Mouse (Mus musculus) forebrain, embryonic 16.5 days (tissue): ENCODE data around the gene Gmcl1. TPM values are rescaled to one million over a fixed set of nuclear protein-coding genes. Genes with fewer than 3 reads are reported as not detected.

Source experiments
- ATAC-seq: fragments of 200-750 bp; cut with Nextera tagmentation; 2 replicates; pipeline ENCODE4 v1.8.0; 2017; ENCODE audit warnings: mild to moderate bottlenecking, moderate library complexity
- H3K27ac ChIP-seq: fragments of 300-500 bp; sonication (generic); 2 replicates; pipeline ENCODE4 v1.5.1; 2014; ENCODE audit warnings: low read length, control low read depth
- H3K27me3 ChIP-seq: fragments of 300-500 bp; sonication (generic); replicated peaks from 2 replicates; pipeline ENCODE4 v1.6.1; 2014; ENCODE audit warnings: low read length; ENCODE audit not compliant: control insufficient read depth, insufficient read depth
- H3K36me3 ChIP-seq: fragments of 300-500 bp; sonication (generic); 2 replicates; pipeline ENCODE4 v1.6.1; 2014; ENCODE audit not compliant: control insufficient read depth, insufficient read depth
- H3K4me1 ChIP-seq: fragments of 300-500 bp; sonication (generic); replicated peaks from 2 replicates; pipeline ENCODE4 v1.6.1; 2014; ENCODE audit warnings: low read length; ENCODE audit not compliant: control insufficient read depth, insufficient read depth
- H3K4me2 ChIP-seq: fragments of 300-500 bp; sonication (generic); 2 replicates; pipeline ENCODE4 v1.6.1; 2014; ENCODE audit warnings: mild to moderate bottlenecking, low read length, control low read depth
- H3K4me3 ChIP-seq: fragments of 300-500 bp; sonication (generic); replicated peaks from 2 replicates; pipeline ENCODE4 v1.5.1; 2014; ENCODE audit warnings: mild to moderate bottlenecking, low read length, control low read depth
- H3K9ac ChIP-seq: fragments of 300-500 bp; sonication (generic); replicated peaks from 2 replicates; pipeline ENCODE4 v1.6.1; 2014; ENCODE audit warnings: low read depth, low read length, control low read depth
- H3K9me3 ChIP-seq: fragments of 300-500 bp; sonication (generic); 2 replicates; pipeline ENCODE4 v1.6.1; 2016; ENCODE audit warnings: low read length; ENCODE audit not compliant: control insufficient read depth
- WGBS: fragments of 180-500 bp; shearing (Covaris S2); extraction: QIAGEN DNeasy Blood & Tissue Kit; methylation state at CpG from one replicate; pipeline ENCODE4 v1.1.7; 2014; 5-methylcytosine and 5-hydroxymethylcytosine counted together
- polyA plus RNA-seq: library from polyadenylated mRNA; unstranded; fragments of >200 nt; fragmentation: Nextera tagmentation; extraction: Ambion mirVana; gene quantifications from 2 replicates; pipeline ENCODE4 v1.2.1, GENCODE M21; 2015

Gene Gmcl1
- polyA plus RNA-seq, 1 experiment from 2014 or later = 41.9 TPM

- 75% methylated on average over 9 of the region's 9 CpGs for WGBS
- H3K9ac ChIP-seq = no peak overlapping the region
- ATAC-seq = no peak
These were observed 78.8 kb downstream of the Gmcl1 start for GRCm38 (mm10) chr6:86654270-86654916.

GRCm38 (mm10) chr6:86653026-86653425 is 80.2 kb downstream of the Gmcl1 start:
- Histone ChIP-seq H3K4me2 (no peak overlapping the region), H3K9me3 (no peaks in the 10 kb centered on the region), H3K4me3 (no peak overlapping the region), H3K9ac (no peak overlapping the region), H3K4me1 (no peaks in the 10 kb centered on the region), H3K27ac (no peak overlapping the region), H3K27me3 (no peaks in the 10 kb centered on the region), H3K36me3 (peaks cover 18% of the 10 kb centered on the region)
- WGBS = 87% methylated on average over 6 of the region's 6 CpGs
- ATAC-seq = no peak

More at GRCm38 (mm10) chr6:86654270-86654916, 78.8 kb downstream of the Gmcl1 start:
- H3K36me3 ChIP-seq = peaks cover 14% of the 10 kb centered on the region
- H3K4me2 ChIP-seq = no peak overlapping the region
- no peak overlapping the region for H3K4me3 ChIP-seq
- H3K4me1 ChIP-seq = no peaks in the 10 kb centered on the region
- no peak overlapping the region for H3K27ac ChIP-seq
- H3K9me3 ChIP-seq = no peaks in the 10 kb centered on the region
- H3K27me3 ChIP-seq = no peaks in the 10 kb centered on the region

GRCm38 (mm10) chr6:86646143-86646542 is 87.0 kb downstream of the Gmcl1 start:
- Histone ChIP-seq H3K27ac (no peak overlapping the region), H3K9ac (no peak overlapping the region), H3K4me1 (no peaks in the 10 kb centered on the region), H3K27me3 (no peaks in the 10 kb centered on the region), H3K4me3 (no peak overlapping the region), H3K4me2 (no peak overlapping the region), H3K36me3 (peaks cover 11% of the 10 kb centered on the region), H3K9me3 (no peaks in the 10 kb centered on the region)
- ATAC-seq = no peak
- WGBS = 83% methylated on average over 7 of the region's 7 CpGs

GRCm38 (mm10) chr6:86645551-86645950 is 87.6 kb downstream of the Gmcl1 start:
- Histone ChIP-seq H3K27me3 (no peaks in the 10 kb centered on the region), H3K27ac (no peak overlapping the region), H3K4me2 (no peak overlapping the region), H3K4me1 (no peaks in the 10 kb centered on the region), H3K36me3 (peaks cover 11% of the 10 kb centered on the region), H3K4me3 (no peak overlapping the region), H3K9me3 (no peaks in the 10 kb centered on the region), H3K9ac (no peak overlapping the region)
- ATAC-seq = no peak
- 81% methylated on average over 4 of the region's 4 CpGs for whole genome bisulfite sequencing

GRCm38 (mm10) chr6:86644775-86645400 is 88.3 kb downstream of the Gmcl1 start:
- no peak for ATAC-seq
- peaks cover 10% of the 10 kb centered on the region for H3K36me3 ChIP-seq
- H3K4me3 ChIP-seq = no peak overlapping the region
- no peak overlapping the region for H3K27ac ChIP-seq
- no peaks in the 10 kb centered on the region for H3K4me1 ChIP-seq
- WGBS = 85% methylated on average over 3 of the region's 3 CpGs
- no peaks in the 10 kb centered on the region for H3K27me3 ChIP-seq
- no peak overlapping the region for H3K9ac ChIP-seq
- H3K4me2 ChIP-seq = no peak overlapping the region
- H3K9me3 ChIP-seq = no peaks in the 10 kb centered on the region

Other genes with a start within 250 kb of the Gmcl1 start
- gene Pcbp1, start 207.1 kb downstream of the Gmcl1 start, polyA plus RNA-seq = 256 and 326 TPM in 2 replicates
- 0.92 and 1.6 TPM in 2 replicates for gene Asprv1, start 105.2 kb downstream of the Gmcl1 start, polyA plus RNA-seq
- 21.6 and 23.2 TPM in 2 replicates for gene Mxd1, start 64.2 kb downstream of the Gmcl1 start, polyA plus RNA-seq
- gene Snrnp27, start 48.9 kb downstream of the Gmcl1 start, polyA plus RNA-seq = 103 and 106 TPM in 2 replicates
- 6.1 and 6.7 TPM in 2 replicates for gene Anxa4, start 60.2 kb upstream of the Gmcl1 start, polyA plus RNA-seq
- 36.8 and 36.9 TPM in 2 replicates for gene Aak1, start 116.1 kb upstream of the Gmcl1 start, polyA plus RNA-seq